Mouse (Mus musculus) megakaryocyte, embryonic 14.5 days (primary cell): ENCODE data around the gene Pdss2.

Experiments
- FLI1 ChIP-seq: IDR thresholded peaks from 2 replicates; pipeline ENCODE4 v1.6.1; 2012; ENCODE audit warnings: low read length, inconsistent platforms, mixed read lengths
- GATA1 ChIP-seq: IDR thresholded peaks from 3 replicates; pipeline ENCODE4 v1.6.1; 2012; ENCODE audit warnings: mixed read lengths, low read length, inconsistent platforms, borderline replicate concordance

DNA sequence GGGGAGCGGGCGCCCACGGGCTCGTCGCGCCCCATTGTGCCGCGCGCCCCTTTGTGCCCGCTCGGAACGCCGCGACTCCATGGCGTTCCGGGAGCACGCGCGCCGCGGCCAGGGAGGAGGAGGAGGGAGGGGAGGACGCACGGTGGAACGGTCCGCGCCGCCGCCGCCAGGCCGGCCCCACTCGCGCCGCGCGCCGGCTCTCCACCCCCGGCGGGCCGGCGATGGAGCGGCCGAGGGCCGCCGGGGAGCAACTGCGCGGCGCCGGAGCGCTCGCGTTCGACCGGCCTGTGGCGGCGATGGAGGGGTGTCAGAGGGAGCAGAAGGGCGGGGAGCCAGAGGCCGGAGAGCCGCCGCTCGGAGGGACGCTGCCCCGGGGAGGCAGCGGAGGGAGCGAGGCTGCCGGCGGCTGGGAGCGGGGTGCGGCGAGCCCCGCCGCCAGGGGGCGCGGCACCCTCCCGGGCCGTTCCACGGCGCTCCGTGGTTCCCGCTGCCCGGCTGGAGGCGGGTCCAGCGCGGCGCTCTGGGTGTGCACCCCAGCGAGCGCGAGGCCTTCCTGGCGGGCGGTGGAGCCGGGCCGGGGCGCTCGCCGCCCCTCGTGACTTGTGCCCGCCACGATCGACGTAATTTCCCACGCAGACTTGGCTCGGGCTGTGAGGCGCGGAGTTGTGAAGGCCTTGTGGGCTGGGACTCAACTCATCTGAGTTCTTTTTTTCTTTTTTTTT lies 258.3 kb downstream of the Pdss2 start:
- no peak for TF ChIP-seq GATA1
- no peak for TF ChIP-seq FLI1
